Mouse (Mus musculus) midbrain, embryonic 16.5 days (tissue): ENCODE results near the gene Pgm2l1. TPM values are rescaled to one million over a fixed set of nuclear protein-coding genes. Genes with fewer than 3 reads are reported as not detected.

Experiments used
- ATAC-seq: fragments of 200-750 bp; cut with Nextera tagmentation; 2 replicates; pipeline ENCODE4 v1.8.0; 2017; ENCODE audit warnings: moderate TSS enrichment
- H3K27ac ChIP-seq: fragments of 300-500 bp; sonication (generic); 2 replicates; pipeline ENCODE4 v1.5.1; 2014; ENCODE audit warnings: mild to moderate bottlenecking, low read length, mixed read lengths
- H3K27me3 ChIP-seq: fragments of 300-500 bp; sonication (generic); 2 replicates; pipeline ENCODE4 v1.6.1; 2014; ENCODE audit warnings: low read depth, low read length, mixed read lengths; ENCODE audit not compliant: control insufficient read depth, insufficient read depth
- H3K36me3 ChIP-seq: fragments of 300-500 bp; sonication (generic); 2 replicates; pipeline ENCODE4 v1.6.1; 2014; ENCODE audit warnings: mild to moderate bottlenecking, low read length, moderate library complexity, mixed read lengths; ENCODE audit not compliant: control insufficient read depth, insufficient read depth
- H3K4me1 ChIP-seq: fragments of 300-500 bp; sonication (generic); 2 replicates; pipeline ENCODE4 v1.6.1; 2014; ENCODE audit warnings: mild to moderate bottlenecking, low read length, mixed read lengths; ENCODE audit not compliant: control insufficient read depth, insufficient read depth
- H3K4me2 ChIP-seq: fragments of 300-500 bp; sonication (generic); 2 replicates; pipeline ENCODE4 v1.6.1; 2014; ENCODE audit warnings: mild to moderate bottlenecking, low read length, mixed read lengths
- H3K4me3 ChIP-seq: fragments of 300-500 bp; sonication (generic); 2 replicates; pipeline ENCODE4 v1.5.1; 2014; ENCODE audit warnings: low read depth, mild to moderate bottlenecking, low read length, moderate library complexity, mixed read lengths
- H3K9ac ChIP-seq: fragments of 300-500 bp; sonication (generic); 2 replicates; pipeline ENCODE4 v1.6.1; 2014; ENCODE audit warnings: low read depth, low read length, mixed read lengths
- H3K9me3 ChIP-seq: fragments of 300-500 bp; sonication (generic); replicated peaks from 2 replicates; pipeline ENCODE4 v1.6.1; 2014; ENCODE audit warnings: mild to moderate bottlenecking, low read length, mixed read lengths; ENCODE audit not compliant: control insufficient read depth, poor library complexity, severe bottlenecking
- WGBS: fragments of 180-500 bp; shearing (Covaris S2); extraction: QIAGEN DNeasy Blood & Tissue Kit; methylation state at CpG from one replicate; pipeline ENCODE4 v1.1.7; 2014; 5-methylcytosine and 5-hydroxymethylcytosine counted together
- polyA plus RNA-seq: library from polyadenylated mRNA; unstranded; fragments of >200 nt; fragmentation: Nextera tagmentation; extraction: Ambion mirVana; gene quantifications from 2 replicates; pipeline ENCODE4 v1.2.1, GENCODE M21; 2015

Gene Pgm2l1
- 36.5 and 39.4 TPM in 2 replicates for polyA plus RNA-seq

GRCm38 (mm10) chr7:100227158-100227875 is at the start of gene Pgm2l1:
TSS of gene Pgm2l1 (plus strand) at chr7:100227394.
- Histone ChIP-seq H3K27me3 (no peaks in the 10 kb centered on the region), H3K9ac (peak within 1 kb of the TSS; percentile 87), H3K36me3 (no peaks in the 10 kb centered on the region), H3K4me3 (peak within 1 kb of the TSS; percentile 96), H3K27ac (peak within 1 kb of the TSS; percentile 92), H3K4me1 (peaks cover 19% of the 10 kb centered on the region), H3K9me3 (no peaks in the 10 kb centered on the region), H3K4me2 (peak within 1 kb of the TSS; percentile 73)
- WGBS: under 1% methylated on average over 63 of the region's 72 CpGs
- ATAC-seq: peak; percentile 97

GRCm38 (mm10) chr7:100178016-100178890 is 48.9 kb upstream of the Pgm2l1 start:
- peak overlapping the region; percentile 62 for H3K4me2 ChIP-seq
- H3K27ac ChIP-seq: no peak overlapping the region
- peak; percentile 67; the same call in 1 of the 2 replicates for ATAC-seq
- H3K36me3 ChIP-seq: no peaks in the 10 kb centered on the region
- peak overlapping the region; percentile 58 for H3K9ac ChIP-seq
- peak overlapping the region; percentile 40 for H3K4me3 ChIP-seq
- WGBS: 9% methylated on average over 30 of the region's 30 CpGs
- H3K27me3 ChIP-seq: peaks cover 15% of the 10 kb centered on the region
- H3K4me1 ChIP-seq: peaks cover 10% of the 10 kb centered on the region; the same call in 1 of the 2 replicates
- no peaks in the 10 kb centered on the region for H3K9me3 ChIP-seq

DNA sequence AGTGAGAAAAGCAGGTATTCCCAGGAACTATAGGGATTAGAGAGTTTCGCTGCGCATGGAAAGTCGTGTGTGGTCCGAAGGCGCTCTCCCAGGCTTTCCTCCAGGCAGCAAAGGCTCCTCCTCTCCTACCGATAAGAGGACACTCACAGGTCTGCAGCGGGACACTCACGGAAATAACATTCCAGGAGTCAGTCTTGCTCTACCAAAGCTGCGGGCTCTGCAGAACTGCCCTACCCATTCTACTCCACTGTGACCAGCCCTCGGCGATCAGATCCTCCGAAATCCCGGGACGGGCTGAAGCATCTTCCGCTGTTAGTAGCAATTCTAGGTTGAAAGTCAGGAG is 48.3 kb upstream of the Pgm2l1 start:
- Histone ChIP-seq H3K27me3 (peaks cover 15% of the 10 kb centered on the region), H3K9ac (peak overlapping the region; percentile 58), H3K9me3 (no peaks in the 10 kb centered on the region), H3K36me3 (no peaks in the 10 kb centered on the region), H3K4me2 (peak overlapping the region; percentile 62), H3K27ac (no peak overlapping the region), H3K4me1 (peaks cover 10% of the 10 kb centered on the region; the same call in 1 of the 2 replicates), H3K4me3 (peak overlapping the region; percentile 40)
- WGBS: 2% methylated on average over 15 of the region's 15 CpGs
- ATAC-seq: no peak

DNA sequence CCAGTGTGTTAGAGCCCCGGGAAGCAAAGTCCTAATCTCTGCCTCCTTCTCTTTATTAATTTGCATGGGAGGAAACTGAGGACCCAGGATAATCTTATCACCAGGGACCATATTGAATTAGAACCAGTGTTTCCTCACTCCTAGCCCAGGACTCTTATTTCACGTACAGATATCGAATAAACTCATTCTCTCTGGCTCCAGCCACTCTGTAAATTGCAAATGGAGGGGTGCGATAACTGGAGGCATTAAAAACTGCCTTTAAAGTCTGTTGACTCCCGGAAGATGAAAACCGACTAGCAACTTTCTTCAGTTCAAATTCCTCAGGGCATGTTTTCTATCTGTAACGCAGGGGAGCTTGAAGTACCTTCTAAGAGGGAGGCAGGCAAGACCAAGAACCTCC is 47.8 kb upstream of the Pgm2l1 start:
- no peak for ATAC-seq
- Histone ChIP-seq H3K4me2 (no peak overlapping the region), H3K4me1 (peaks cover 10% of the 10 kb centered on the region; the same call in 1 of the 2 replicates), H3K9ac (no peak overlapping the region), H3K27me3 (peaks cover 15% of the 10 kb centered on the region), H3K27ac (no peak overlapping the region), H3K9me3 (no peaks in the 10 kb centered on the region), H3K36me3 (no peaks in the 10 kb centered on the region), H3K4me3 (no peak overlapping the region)
- 60% methylated on average over 7 of the region's 7 CpGs for WGBS

DNA sequence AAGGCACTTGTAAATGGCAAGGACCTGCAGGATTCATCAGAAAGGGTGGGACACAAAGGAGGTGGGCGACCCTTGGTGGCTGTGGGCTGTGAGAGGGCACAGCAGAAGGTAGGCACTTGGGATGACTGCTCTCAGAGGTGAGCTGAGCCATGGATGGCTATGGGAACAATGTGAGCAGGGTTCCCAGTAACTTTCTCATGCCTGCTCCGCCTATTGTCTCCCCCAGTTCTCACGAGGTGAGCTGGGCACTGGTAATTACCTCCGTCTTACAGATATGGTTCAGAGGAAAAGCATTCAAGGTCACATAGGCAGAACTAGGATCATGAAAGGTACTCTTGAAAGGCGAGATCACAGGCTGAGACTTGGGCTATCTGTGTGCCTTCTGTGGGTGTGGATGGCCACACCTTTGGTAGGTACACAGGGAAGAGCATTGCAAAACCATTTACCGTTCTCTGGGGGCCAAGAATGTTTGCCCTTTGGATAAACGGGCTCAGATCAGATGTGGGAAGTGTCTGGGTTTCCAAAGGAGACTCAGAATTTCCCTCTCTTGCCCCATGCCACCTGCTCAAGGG is 47.3 kb upstream of the Pgm2l1 start:
- Histone ChIP-seq H3K4me2 (no peak overlapping the region), H3K36me3 (no peaks in the 10 kb centered on the region), H3K4me1 (peaks cover 10% of the 10 kb centered on the region; the same call in 1 of the 2 replicates), H3K9ac (no peak overlapping the region), H3K4me3 (no peak overlapping the region), H3K27me3 (peaks cover 15% of the 10 kb centered on the region), H3K27ac (no peak overlapping the region), H3K9me3 (no peaks in the 10 kb centered on the region)
- ATAC-seq: no peak
- 74% methylated on average over 7 of the region's 7 CpGs for WGBS

DNA sequence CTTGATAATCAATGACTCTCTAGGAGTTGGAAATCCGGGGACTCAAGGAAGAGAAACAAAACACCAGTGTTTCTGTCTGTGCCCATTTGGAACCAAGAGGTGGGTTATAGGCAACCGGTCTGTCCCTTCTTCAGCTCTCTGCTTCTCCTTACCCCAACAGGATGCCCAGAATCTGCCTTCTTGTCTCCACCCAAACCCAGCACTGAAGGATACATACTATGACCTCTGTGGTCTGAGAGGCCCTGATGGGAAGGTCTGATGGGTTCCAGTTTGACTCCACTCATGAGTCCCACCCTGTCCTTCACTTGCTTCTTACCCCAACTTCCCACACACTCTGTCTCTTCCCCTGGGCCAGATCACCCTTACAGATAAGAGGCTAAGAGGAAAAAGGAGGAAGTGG is 46.0 kb upstream of the Pgm2l1 start:
- ATAC-seq: no peak

GRCm38 (mm10) chr7:100181614-100182013 is 45.6 kb upstream of the Pgm2l1 start:
- no peak overlapping the region for H3K27ac ChIP-seq
- 80% methylated on average over 3 of the region's 3 CpGs for WGBS
- H3K9me3 ChIP-seq: no peaks in the 10 kb centered on the region
- H3K36me3 ChIP-seq: no peaks in the 10 kb centered on the region
- H3K4me1 ChIP-seq: peaks cover 10% of the 10 kb centered on the region; the same call in 1 of the 2 replicates
- H3K9ac ChIP-seq: no peak overlapping the region
- no peak overlapping the region for H3K4me3 ChIP-seq
- no peak overlapping the region for H3K4me2 ChIP-seq
- H3K27me3 ChIP-seq: peaks cover 15% of the 10 kb centered on the region
- no peak for ATAC-seq

More for the DNA sequence above, 46.0 kb upstream of the Pgm2l1 start:
- H3K27ac ChIP-seq: no peak overlapping the region
- peaks cover 10% of the 10 kb centered on the region; the same call in 1 of the 2 replicates for H3K4me1 ChIP-seq
- H3K36me3 ChIP-seq: no peaks in the 10 kb centered on the region
- H3K4me3 ChIP-seq: no peak overlapping the region
- no peak overlapping the region for H3K9ac ChIP-seq
- H3K27me3 ChIP-seq: peaks cover 15% of the 10 kb centered on the region
- H3K4me2 ChIP-seq: no peak overlapping the region
- 86% methylated on average over 2 of the region's 2 CpGs for WGBS
- no peaks in the 10 kb centered on the region for H3K9me3 ChIP-seq

GRCm38 (mm10) chr7:100182388-100182787 is 44.8 kb upstream of the Pgm2l1 start:
- Histone ChIP-seq H3K9me3 (no peaks in the 10 kb centered on the region), H3K4me1 (peaks cover 10% of the 10 kb centered on the region; the same call in 1 of the 2 replicates)
- WGBS: 80% methylated on average over 3 of the region's 3 CpGs

More at GRCm38 (mm10) chr7:100182388-100182787, 44.8 kb upstream of the Pgm2l1 start:
- no peak overlapping the region for H3K4me2 ChIP-seq
- no peak overlapping the region for H3K9ac ChIP-seq
- peaks cover 13% of the 10 kb centered on the region for H3K27me3 ChIP-seq
- ATAC-seq: no peak
- H3K36me3 ChIP-seq: no peaks in the 10 kb centered on the region
- no peak overlapping the region for H3K4me3 ChIP-seq
- no peak overlapping the region for H3K27ac ChIP-seq
